Mouse (Mus musculus) embryonic facial prominence, embryonic 15.5 days (tissue): Measurements from ENCODE around the gene Gpr85. TPM values are rescaled to one million over a fixed set of nuclear protein-coding genes. Genes with fewer than 3 reads are reported as not detected.

Experiments used
- ATAC-seq: fragments of 200-750 bp; cut with Nextera tagmentation; 2 replicates; pipeline ENCODE4 v1.8.0; 2017; ENCODE audit warnings: low read depth, moderate TSS enrichment; ENCODE audit not compliant: insufficient number of reproducible peaks, low FRiP score, low TSS enrichment
- H3K27ac ChIP-seq: fragments of 300-500 bp; sonication (generic); replicated peaks from 2 replicates; pipeline ENCODE4 v1.5.1; 2015; ENCODE audit warnings: mild to moderate bottlenecking, inconsistent platforms
- H3K27me3 ChIP-seq: fragments of 300-500 bp; sonication (generic); 2 replicates; pipeline ENCODE4 v1.6.1; 2015; ENCODE audit warnings: inconsistent platforms
- H3K36me3 ChIP-seq: fragments of 300-500 bp; sonication (generic); 2 replicates; pipeline ENCODE4 v1.6.1; 2015; ENCODE audit warnings: mild to moderate bottlenecking, inconsistent platforms
- H3K4me1 ChIP-seq: fragments of 300-500 bp; sonication (generic); 2 replicates; pipeline ENCODE4 v1.6.1; 2015; ENCODE audit warnings: inconsistent platforms
- H3K4me2 ChIP-seq: fragments of 300-500 bp; sonication (generic); replicated peaks from 2 replicates; pipeline ENCODE4 v1.6.1; 2015; ENCODE audit warnings: mild to moderate bottlenecking, inconsistent platforms
- H3K4me3 ChIP-seq: fragments of 300-500 bp; sonication (generic); replicated peaks from 2 replicates; pipeline ENCODE4 v1.5.1; 2015; ENCODE audit warnings: mild to moderate bottlenecking, inconsistent platforms
- H3K9ac ChIP-seq: fragments of 300-500 bp; sonication (generic); 2 replicates; pipeline ENCODE4 v1.6.1; 2015; ENCODE audit warnings: inconsistent platforms
- H3K9me3 ChIP-seq: fragments of 300-500 bp; sonication (generic); replicated peaks from 2 replicates; pipeline ENCODE4 v1.6.1; 2016; ENCODE audit warnings: inconsistent platforms
- WGBS: fragments of 180-500 bp; shearing (Covaris S2); methylation state at CpG from one replicate; pipeline ENCODE4 v1.1.7; 2015; 5-methylcytosine and 5-hydroxymethylcytosine counted together
- polyA plus RNA-seq: library from polyadenylated mRNA; unstranded; fragments of >200 nt; fragmentation: Nextera tagmentation; extraction: Ambion mirVana; gene quantifications from 2 replicates; pipeline ENCODE4 v1.2.1, GENCODE M21; 2015

Gpr85 gene
- 4.6 and 5.2 TPM in 2 replicates for polyA plus RNA-seq

- Histone ChIP-seq H3K27ac (peak within 1 kb of the TSS; percentile 81), H3K4me2 (peak within 1 kb of the TSS; percentile 90), H3K4me1 (peaks cover 5% of the 10 kb centered on the region; the same call in 1 of the 2 replicates), H3K9ac (peak within 1 kb of the TSS; percentile 70), H3K36me3 (no peaks in the 10 kb centered on the region), H3K9me3 (no peaks in the 10 kb centered on the region), H3K4me3 (peak within 1 kb of the TSS; percentile 68), H3K27me3 (no peaks in the 10 kb centered on the region)
- ATAC-seq: no peak
- WGBS: 40% methylated on average over 18 of the region's 18 CpGs
These were observed at the start of gene Gpr85 for GRCm38 (mm10) chr6:13839345-13840054. TSS of gene Gpr85 (minus strand) at chr6:13839942.

- no peak for ATAC-seq
- Histone ChIP-seq H3K4me1 (no peaks in the 10 kb centered on the region), H3K36me3 (no peaks in the 10 kb centered on the region), H3K4me3 (no peak overlapping the region), H3K9ac (no peak overlapping the region), H3K27me3 (no peaks in the 10 kb centered on the region), H3K4me2 (no peak overlapping the region), H3K9me3 (no peaks in the 10 kb centered on the region), H3K27ac (no peak overlapping the region)
- WGBS: 82% methylated on average over 3 of the region's 3 CpGs
These were observed 45.3 kb upstream of the Gpr85 start for GRCm38 (mm10) chr6:13884877-13885592.

DNA sequence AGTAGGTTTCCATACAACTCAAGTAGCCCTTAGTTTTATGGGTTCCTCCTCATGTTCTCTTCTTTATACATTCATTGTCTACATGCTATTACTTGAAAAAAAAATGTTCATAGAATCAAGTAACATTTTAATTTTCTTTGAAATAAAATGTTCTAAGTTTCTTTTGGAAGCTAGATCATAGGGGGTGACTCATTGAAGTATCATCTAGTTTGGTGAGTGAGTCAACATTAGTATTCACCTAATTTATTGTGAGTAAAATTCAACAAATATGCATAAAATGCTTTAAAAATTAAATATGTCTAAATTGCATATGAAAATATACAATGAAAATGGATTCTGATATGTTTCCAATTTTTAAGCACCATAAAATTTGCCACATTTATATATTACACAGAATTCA, 43.2 kb upstream of the Gpr85 start:
- ATAC-seq: no peak
- no peak overlapping the region for H3K4me2 ChIP-seq
- no peak overlapping the region for H3K9ac ChIP-seq
- no peak overlapping the region for H3K27ac ChIP-seq
- no peaks in the 10 kb centered on the region for H3K27me3 ChIP-seq
- no peaks in the 10 kb centered on the region for H3K9me3 ChIP-seq
- H3K36me3 ChIP-seq: no peaks in the 10 kb centered on the region
- no peak overlapping the region for H3K4me3 ChIP-seq
- no peaks in the 10 kb centered on the region for H3K4me1 ChIP-seq

DNA sequence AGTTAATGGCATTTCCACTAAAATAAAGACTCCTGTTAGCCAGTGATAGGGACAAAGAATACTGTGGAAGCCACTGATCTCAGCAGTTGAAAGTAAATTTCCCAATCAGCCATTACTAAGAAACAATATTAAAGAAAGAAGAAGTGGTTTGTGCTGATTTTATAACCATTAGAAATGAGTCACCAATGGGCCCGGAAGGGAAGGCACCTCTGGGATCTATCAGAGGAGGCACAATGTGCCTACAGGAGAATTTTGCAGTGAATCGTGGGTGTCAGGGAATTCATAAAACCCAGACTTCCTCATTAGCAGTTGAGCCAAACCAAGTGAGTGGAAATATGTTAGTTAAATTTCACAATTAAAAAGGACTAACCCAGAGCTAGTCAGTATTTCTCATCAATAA, 34.2 kb upstream of the Gpr85 start:
- 84% methylated on average over 2 of the region's 2 CpGs for WGBS
- no peaks in the 10 kb centered on the region for H3K36me3 ChIP-seq
- H3K4me2 ChIP-seq: no peak overlapping the region
- H3K9me3 ChIP-seq: no peaks in the 10 kb centered on the region
- no peak overlapping the region for H3K4me3 ChIP-seq
- H3K4me1 ChIP-seq: peaks cover 6% of the 10 kb centered on the region; the same call in 1 of the 2 replicates
- no peak overlapping the region for H3K9ac ChIP-seq
- no peak overlapping the region for H3K27ac ChIP-seq
- no peaks in the 10 kb centered on the region for H3K27me3 ChIP-seq
- no peak for ATAC-seq

DNA sequence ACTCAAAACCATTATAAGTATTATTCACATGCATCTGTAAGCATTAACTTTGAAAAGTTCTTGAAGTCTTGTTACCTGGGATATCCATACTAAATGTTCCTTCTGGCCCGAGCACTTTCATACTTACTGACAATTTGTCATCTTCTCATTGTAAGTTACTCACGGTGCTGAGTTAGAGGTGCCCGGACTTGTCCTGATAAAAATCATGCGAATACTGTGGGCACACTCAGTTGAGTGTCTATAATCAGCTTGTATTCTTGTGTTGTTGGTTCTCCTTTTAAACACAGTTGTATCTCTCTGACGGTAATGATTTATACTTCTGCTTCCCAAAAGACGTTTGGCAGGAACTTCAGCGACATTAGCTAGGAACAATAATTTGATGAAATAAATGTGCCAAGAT, 32.3 kb upstream of the Gpr85 start:
- no peaks in the 10 kb centered on the region for H3K27me3 ChIP-seq
- H3K27ac ChIP-seq: 0 out of 2 replicates have a peak overlapping the region, but pooled peaks have one; percentile 90
- H3K4me3 ChIP-seq: peak overlapping the region; percentile 66
- no peaks in the 10 kb centered on the region for H3K9me3 ChIP-seq
- 62% methylated on average over 7 of the region's 7 CpGs for whole genome bisulfite sequencing
- H3K4me2 ChIP-seq: peak overlapping the region; percentile 45
- ATAC-seq: no peak
- no peak overlapping the region for H3K9ac ChIP-seq
- peaks cover 6% of the 10 kb centered on the region; the same call in 1 of the 2 replicates for H3K4me1 ChIP-seq
- 0 out of 2 replicates have a peak, but pooled peaks cover 6% of the 10 kb centered on the region for H3K36me3 ChIP-seq

DNA sequence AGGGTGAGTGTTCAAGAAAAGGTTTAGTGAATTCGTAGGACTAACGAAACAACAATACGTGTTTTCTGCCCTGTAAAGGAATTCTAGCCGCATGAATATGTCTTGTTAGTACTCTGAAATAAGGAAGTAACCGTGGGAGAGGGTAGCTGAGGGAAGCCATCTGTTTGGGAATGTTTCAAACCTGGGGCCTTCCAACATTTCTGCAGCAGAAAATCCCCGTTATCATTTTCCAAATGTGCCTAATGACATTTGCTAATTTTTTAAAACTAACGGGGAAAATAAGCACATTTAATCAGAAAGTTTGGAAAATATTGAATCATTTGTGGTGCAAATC, 31.9 kb upstream of the Gpr85 start:
- 0 out of 2 replicates have a peak overlapping the region, but pooled peaks have one; percentile 69 for H3K9ac ChIP-seq
- peak overlapping the region; percentile 66 for H3K4me3 ChIP-seq
- H3K9me3 ChIP-seq: no peaks in the 10 kb centered on the region
- 0 out of 2 replicates have a peak, but pooled peaks cover 6% of the 10 kb centered on the region for H3K36me3 ChIP-seq
- H3K27me3 ChIP-seq: no peaks in the 10 kb centered on the region
- peak overlapping the region; percentile 90 for H3K27ac ChIP-seq
- peak; percentile 77; the same call in 1 of the 2 replicates for ATAC-seq
- H3K4me1 ChIP-seq: peaks cover 6% of the 10 kb centered on the region; the same call in 1 of the 2 replicates
- H3K4me2 ChIP-seq: peak overlapping the region; percentile 45
- WGBS: under 1% methylated on average over 7 of the region's 7 CpGs

DNA sequence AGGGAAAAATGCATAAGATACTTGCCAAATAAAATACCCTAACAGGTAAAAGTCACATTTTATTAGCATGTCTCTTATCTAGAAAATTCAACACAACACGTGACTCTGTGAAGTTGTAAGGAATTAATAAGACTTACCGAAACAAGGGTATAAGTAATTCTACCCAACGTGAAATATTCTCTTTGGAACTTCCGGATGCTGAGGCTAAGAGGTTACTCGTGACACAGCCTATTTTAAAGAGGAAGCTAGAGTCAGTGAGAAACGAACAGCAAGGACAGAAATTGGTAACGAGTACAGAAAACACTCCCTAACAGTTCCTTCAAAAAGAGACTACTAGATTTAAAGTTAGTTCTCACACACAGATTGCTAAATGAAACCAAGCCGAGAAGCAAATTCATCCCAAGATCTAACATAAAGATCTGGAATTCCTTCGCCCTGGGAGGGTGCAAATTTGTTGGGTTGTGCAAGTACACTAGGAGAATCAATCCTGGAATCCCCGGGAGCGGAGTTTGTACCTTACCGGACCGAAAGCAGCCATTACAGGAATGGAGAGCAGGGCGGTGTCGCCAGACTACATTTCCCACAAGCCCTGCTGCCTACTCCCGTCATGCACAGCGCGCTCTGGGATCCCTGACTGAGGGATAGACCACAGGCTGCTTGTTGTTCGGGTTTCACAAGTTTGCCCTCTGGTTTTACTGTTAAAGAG, 31.3 kb upstream of the Gpr85 start, which contains the start of gene 2610001J05Rik:
Gene 2610001J05Rik (minus strand): TSS at position 600 of the 706 bp plus-strand sequence.
- H3K36me3 ChIP-seq: 0 out of 2 replicates have a peak, but pooled peaks cover 6% of the 10 kb centered on the region
- peak; percentile 99 for ATAC-seq
- H3K27me3 ChIP-seq: no peaks in the 10 kb centered on the region
- H3K4me1 ChIP-seq: peaks cover 6% of the 10 kb centered on the region; the same call in 1 of the 2 replicates
- peak within 1 kb of the TSS; percentile 90 for H3K27ac ChIP-seq
- WGBS: under 1% methylated on average over 19 of the region's 19 CpGs
- H3K4me3 ChIP-seq: peak within 1 kb of the TSS; percentile 66
- H3K9me3 ChIP-seq: no peaks in the 10 kb centered on the region
- H3K4me2 ChIP-seq: peak within 1 kb of the TSS; percentile 48
- H3K9ac ChIP-seq: peak within 1 kb of the TSS; percentile 69

GRCm38 (mm10) chr6:13870289-13870741, 30.6 kb upstream of the Gpr85 start:
- Histone ChIP-seq H3K9me3 (no peaks in the 10 kb centered on the region), H3K4me1 (peaks cover 6% of the 10 kb centered on the region; the same call in 1 of the 2 replicates), H3K9ac (no peak overlapping the region), H3K4me2 (peak overlapping the region; percentile 48), H3K27me3 (no peaks in the 10 kb centered on the region), H3K4me3 (peak overlapping the region; percentile 66), H3K27ac (0 out of 2 replicates have a peak overlapping the region, but pooled peaks have one; percentile 2), H3K36me3 (0 out of 2 replicates have a peak, but pooled peaks cover 6% of the 10 kb centered on the region)
- 31% methylated on average over 12 of the region's 12 CpGs for WGBS
- ATAC-seq: no peak

DNA sequence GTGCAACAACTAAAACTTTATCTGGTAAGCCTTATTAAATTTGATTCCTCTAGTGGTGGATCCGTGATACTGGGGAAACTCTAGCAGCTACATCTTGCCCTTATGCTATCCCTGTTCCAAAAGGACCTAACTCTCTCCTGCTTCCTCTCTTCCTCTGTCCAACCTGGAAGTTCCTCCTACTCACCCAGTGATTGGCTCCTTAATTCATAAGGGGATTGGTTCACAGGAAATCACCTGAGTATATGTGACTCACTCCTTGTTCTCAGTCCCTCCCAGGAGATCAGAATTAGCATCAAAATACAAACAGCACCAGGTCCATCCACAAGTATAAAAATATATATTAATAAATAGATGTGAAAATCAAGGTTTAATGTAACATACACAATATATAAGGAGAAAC, 20.9 kb upstream of the Gpr85 start:
- Histone ChIP-seq H3K4me1 (no peaks in the 10 kb centered on the region), H3K4me3 (no peak overlapping the region), H3K9me3 (no peaks in the 10 kb centered on the region), H3K27me3 (no peaks in the 10 kb centered on the region), H3K4me2 (no peak overlapping the region), H3K9ac (no peak overlapping the region), H3K36me3 (no peaks in the 10 kb centered on the region), H3K27ac (no peak overlapping the region)
- no peak for ATAC-seq
- 86% methylated on average over 1 of the region's 1 CpGs for WGBS

DNA sequence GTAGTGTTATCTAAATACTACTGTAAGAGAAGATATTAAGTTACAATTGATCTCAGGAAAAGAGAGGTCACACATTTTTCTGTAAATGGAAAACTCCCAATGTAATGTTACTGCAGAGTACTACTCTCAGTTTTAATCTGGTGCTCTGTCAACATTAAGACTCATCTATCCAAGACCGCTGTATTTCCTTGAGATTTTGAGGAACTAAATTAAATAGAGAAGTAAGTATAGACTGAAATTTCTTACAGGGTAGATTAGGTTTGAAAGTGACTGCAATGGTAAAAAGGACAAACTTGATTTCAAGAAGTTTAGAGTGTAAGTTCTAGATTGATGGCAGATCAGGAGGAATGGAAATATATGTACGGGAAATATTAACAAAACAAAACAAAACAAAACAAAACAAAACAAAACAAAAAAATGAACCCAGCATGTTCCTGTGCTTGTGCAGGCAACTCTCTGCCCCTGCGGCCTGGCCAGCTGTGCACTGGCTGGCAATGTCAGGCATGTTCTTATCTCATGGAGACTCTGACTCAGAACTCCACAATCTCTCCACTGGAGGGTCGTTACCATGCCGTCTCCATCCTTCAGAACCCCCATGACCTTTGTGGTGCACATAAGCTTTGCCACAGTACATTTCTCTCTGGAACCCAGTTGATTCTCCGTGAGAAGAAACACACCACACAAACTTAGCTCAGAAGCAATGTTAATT, 20.3 kb upstream of the Gpr85 start:
- 83% methylated on average over 6 of the region's 6 CpGs for WGBS
- no peak overlapping the region for H3K9ac ChIP-seq
- H3K27me3 ChIP-seq: no peaks in the 10 kb centered on the region
- H3K27ac ChIP-seq: no peak overlapping the region
- H3K4me3 ChIP-seq: no peak overlapping the region
- H3K4me1 ChIP-seq: no peaks in the 10 kb centered on the region
- no peak overlapping the region for H3K4me2 ChIP-seq
- H3K36me3 ChIP-seq: no peaks in the 10 kb centered on the region
- H3K9me3 ChIP-seq: no peaks in the 10 kb centered on the region
- ATAC-seq: no peak
